Mouse (Mus musculus) embryonic facial prominence, embryonic 15.5 days (tissue): ENCODE measurements at regions not wholly inside any gene's neighbourhood (a gene's known extent, or its start where the extent isn't known, plus 50 kb on each side); places are given as distances from the start of the nearest gene placed in this dataset.

Experiments
- ATAC-seq: fragments of 200-750 bp; cut with Nextera tagmentation; 2 replicates; pipeline ENCODE4 v1.8.0; 2017; ENCODE audit warnings: low read depth, moderate TSS enrichment; ENCODE audit not compliant: insufficient number of reproducible peaks, low FRiP score, low TSS enrichment
- H3K27ac ChIP-seq: fragments of 300-500 bp; sonication (generic); replicated peaks from 2 replicates; pipeline ENCODE4 v1.5.1; 2015; ENCODE audit warnings: mild to moderate bottlenecking, inconsistent platforms
- H3K27me3 ChIP-seq: fragments of 300-500 bp; sonication (generic); 2 replicates; pipeline ENCODE4 v1.6.1; 2015; ENCODE audit warnings: inconsistent platforms
- H3K36me3 ChIP-seq: fragments of 300-500 bp; sonication (generic); 2 replicates; pipeline ENCODE4 v1.6.1; 2015; ENCODE audit warnings: mild to moderate bottlenecking, inconsistent platforms
- H3K4me1 ChIP-seq: fragments of 300-500 bp; sonication (generic); 2 replicates; pipeline ENCODE4 v1.6.1; 2015; ENCODE audit warnings: inconsistent platforms
- H3K4me2 ChIP-seq: fragments of 300-500 bp; sonication (generic); replicated peaks from 2 replicates; pipeline ENCODE4 v1.6.1; 2015; ENCODE audit warnings: mild to moderate bottlenecking, inconsistent platforms
- H3K4me3 ChIP-seq: fragments of 300-500 bp; sonication (generic); replicated peaks from 2 replicates; pipeline ENCODE4 v1.5.1; 2015; ENCODE audit warnings: mild to moderate bottlenecking, inconsistent platforms
- H3K9ac ChIP-seq: fragments of 300-500 bp; sonication (generic); 2 replicates; pipeline ENCODE4 v1.6.1; 2015; ENCODE audit warnings: inconsistent platforms
- H3K9me3 ChIP-seq: fragments of 300-500 bp; sonication (generic); replicated peaks from 2 replicates; pipeline ENCODE4 v1.6.1; 2016; ENCODE audit warnings: inconsistent platforms
- WGBS: fragments of 180-500 bp; shearing (Covaris S2); methylation state at CpG from one replicate; pipeline ENCODE4 v1.1.7; 2015; 5-methylcytosine and 5-hydroxymethylcytosine counted together

GRCm38 (mm10) chr6:81586441-81587117 lies 336.9 kb upstream of the Gcfc2 start:
- no peak overlapping the region for H3K4me2 ChIP-seq
- no peaks in the 10 kb centered on the region for H3K36me3 ChIP-seq
- no peak overlapping the region for H3K27ac ChIP-seq
- 82% methylated on average over 1 of the region's 1 CpGs for WGBS
- no peaks in the 10 kb centered on the region for H3K4me1 ChIP-seq
- H3K4me3 ChIP-seq = no peak overlapping the region
- H3K9ac ChIP-seq = no peak overlapping the region
- no peaks in the 10 kb centered on the region for H3K27me3 ChIP-seq
- H3K9me3 ChIP-seq = no peaks in the 10 kb centered on the region
- ATAC-seq = no peak

DNA sequence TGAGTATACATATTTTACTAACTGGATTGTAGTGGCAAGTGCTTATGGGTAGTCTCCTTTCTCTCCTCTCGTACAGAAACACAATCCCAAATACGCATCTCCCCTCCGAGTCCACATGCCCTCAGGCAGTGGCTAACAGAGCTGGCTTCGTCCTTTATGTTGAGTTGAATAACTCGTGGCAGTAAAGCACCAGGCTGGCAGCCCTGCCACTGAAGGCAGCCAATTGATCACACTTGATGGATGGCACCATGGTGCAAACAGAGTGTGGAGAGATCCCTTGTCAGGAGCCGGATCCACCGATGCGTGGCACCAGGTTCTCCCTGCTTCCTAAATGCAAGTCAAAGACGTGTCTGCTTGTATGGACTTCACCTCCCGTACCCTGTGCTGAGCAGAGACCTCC lies 333.7 kb upstream of the Gcfc2 start:
- WGBS = 59% methylated on average over 10 of the region's 10 CpGs

DNA sequence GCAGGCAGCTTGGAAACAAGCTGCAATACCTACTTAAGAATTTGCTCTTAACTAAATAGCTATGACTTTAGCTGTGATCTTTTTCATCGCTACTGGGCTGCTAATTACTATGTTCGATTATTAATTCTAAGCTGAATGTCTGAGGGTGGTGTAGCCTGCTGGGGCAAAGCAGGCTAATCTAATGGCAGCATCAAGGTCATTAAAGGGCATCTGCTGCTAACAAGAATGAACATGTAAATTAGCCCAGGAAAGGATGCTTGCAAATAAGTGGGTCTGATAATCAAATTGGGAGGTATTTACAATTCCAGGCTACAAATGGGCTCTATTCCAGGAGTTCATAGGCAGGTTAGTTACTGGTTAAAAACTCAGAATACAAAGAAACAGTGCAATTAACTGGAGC lies 327.5 kb upstream of the Gcfc2 start:
- Histone ChIP-seq H3K9ac (no peak overlapping the region), H3K4me3 (no peak overlapping the region), H3K36me3 (no peaks in the 10 kb centered on the region), H3K9me3 (no peaks in the 10 kb centered on the region), H3K27ac (no peak overlapping the region), H3K27me3 (no peaks in the 10 kb centered on the region), H3K4me1 (no peaks in the 10 kb centered on the region), H3K4me2 (no peak overlapping the region)
- no peak for ATAC-seq
- 73% methylated on average over 2 of the region's 2 CpGs for WGBS

More for the DNA sequence above, 333.7 kb upstream of the Gcfc2 start:
- Histone ChIP-seq H3K4me3 (no peak overlapping the region), H3K27me3 (no peaks in the 10 kb centered on the region), H3K4me1 (no peaks in the 10 kb centered on the region), H3K9ac (no peak overlapping the region), H3K4me2 (no peak overlapping the region), H3K36me3 (no peaks in the 10 kb centered on the region), H3K27ac (no peak overlapping the region), H3K9me3 (no peaks in the 10 kb centered on the region)
- ATAC-seq = no peak

GRCm38 (mm10) chr6:81608637-81609036 lies 314.8 kb upstream of the Gcfc2 start:
- H3K4me2 ChIP-seq = no peak overlapping the region
- H3K9ac ChIP-seq = no peak overlapping the region
- no peak overlapping the region for H3K4me3 ChIP-seq
- no peak overlapping the region for H3K27ac ChIP-seq
- H3K4me1 ChIP-seq = no peaks in the 10 kb centered on the region
- no peaks in the 10 kb centered on the region for H3K36me3 ChIP-seq
- H3K27me3 ChIP-seq = no peaks in the 10 kb centered on the region
- ATAC-seq = no peak
- 58% methylated on average over 1 of the region's 1 CpGs for WGBS
- no peaks in the 10 kb centered on the region for H3K9me3 ChIP-seq

DNA sequence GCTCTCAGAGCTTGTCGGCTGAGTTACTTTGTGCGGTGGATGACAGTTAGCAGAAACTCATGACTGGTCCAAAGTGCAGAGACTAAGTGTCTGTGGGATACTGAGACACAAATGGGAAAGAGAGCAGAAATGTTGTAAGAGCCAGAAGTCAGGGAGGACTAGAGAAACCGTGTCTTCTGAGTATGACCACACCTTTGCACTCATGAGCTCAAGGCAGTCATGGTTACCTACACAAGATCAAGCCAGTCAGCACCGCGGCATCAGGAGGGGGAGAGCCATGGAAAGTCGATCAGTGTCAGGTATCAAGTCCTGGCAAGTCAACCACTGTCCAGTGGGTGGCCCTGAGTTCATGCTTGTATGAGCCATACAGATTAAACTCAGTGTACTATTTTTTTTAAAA lies 311.5 kb upstream of the Gcfc2 start:
- Histone ChIP-seq H3K4me1 (no peaks in the 10 kb centered on the region), H3K27me3 (no peaks in the 10 kb centered on the region), H3K4me2 (no peak overlapping the region), H3K9ac (no peak overlapping the region), H3K36me3 (no peaks in the 10 kb centered on the region), H3K9me3 (no peaks in the 10 kb centered on the region), H3K27ac (no peak overlapping the region), H3K4me3 (no peak overlapping the region)
- WGBS = 82% methylated on average over 6 of the region's 6 CpGs
- no peak for ATAC-seq

DNA sequence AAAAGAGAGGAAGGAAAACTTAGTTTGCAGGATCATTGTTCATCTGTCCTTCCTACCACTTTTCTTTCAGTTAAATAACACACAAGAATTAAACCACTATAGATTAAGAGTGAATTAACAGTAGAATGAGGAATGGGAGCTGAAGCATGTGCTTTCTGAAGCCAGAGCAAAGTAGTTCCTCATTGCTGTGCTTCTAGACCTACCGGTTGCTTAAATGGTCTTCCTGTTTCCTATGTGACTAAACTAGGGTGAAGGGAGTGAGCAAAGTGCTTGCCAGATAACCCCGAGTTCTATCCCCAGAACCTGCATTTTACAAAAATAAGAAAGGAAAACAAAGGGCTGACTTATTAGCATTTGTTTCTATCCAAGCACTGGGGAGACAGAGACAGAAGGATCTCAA lies 305.5 kb upstream of the Gcfc2 start:
- H3K9me3 ChIP-seq = no peaks in the 10 kb centered on the region
- ATAC-seq = no peak
- 66% methylated on average over 2 of the region's 2 CpGs for WGBS
- H3K27ac ChIP-seq = no peak overlapping the region
- H3K4me2 ChIP-seq = no peak overlapping the region
- H3K4me3 ChIP-seq = no peak overlapping the region
- H3K27me3 ChIP-seq = no peaks in the 10 kb centered on the region
- H3K9ac ChIP-seq = no peak overlapping the region
- H3K4me1 ChIP-seq = no peaks in the 10 kb centered on the region
- no peaks in the 10 kb centered on the region for H3K36me3 ChIP-seq

DNA sequence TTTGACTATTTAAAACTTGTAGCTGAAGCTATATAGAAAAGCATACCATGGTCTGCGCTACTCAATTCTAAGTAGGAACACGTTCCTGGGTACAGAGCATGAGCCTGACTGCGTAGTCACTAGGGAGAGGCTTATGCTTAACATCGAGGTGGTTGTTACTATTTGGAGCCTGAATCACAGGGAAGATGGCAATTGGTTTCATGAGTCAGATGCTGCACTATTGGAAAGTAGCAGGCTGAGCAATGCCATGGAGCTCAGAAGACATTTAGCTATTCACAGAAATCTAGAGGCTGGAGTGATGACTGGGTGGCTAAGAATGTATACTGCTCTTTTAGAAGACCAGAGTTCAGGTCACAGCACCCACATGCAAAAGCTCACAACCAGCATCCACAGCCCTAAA lies 302.4 kb upstream of the Gcfc2 start:
- H3K36me3 ChIP-seq = no peaks in the 10 kb centered on the region
- no peak overlapping the region for H3K9ac ChIP-seq
- 91% methylated on average over 4 of the region's 4 CpGs for WGBS
- H3K9me3 ChIP-seq = no peaks in the 10 kb centered on the region
- no peak for ATAC-seq
- no peak overlapping the region for H3K4me2 ChIP-seq
- H3K27ac ChIP-seq = no peak overlapping the region
- no peaks in the 10 kb centered on the region for H3K27me3 ChIP-seq
- H3K4me1 ChIP-seq = no peaks in the 10 kb centered on the region
- no peak overlapping the region for H3K4me3 ChIP-seq

- Histone ChIP-seq H3K36me3 (no peaks in the 10 kb centered on the region), H3K27me3 (no peaks in the 10 kb centered on the region), H3K4me3 (no peak overlapping the region), H3K4me2 (no peak overlapping the region), H3K9me3 (no peaks in the 10 kb centered on the region), H3K27ac (no peak overlapping the region), H3K4me1 (no peaks in the 10 kb centered on the region), H3K9ac (no peak overlapping the region)
- no peak for ATAC-seq
- 71% methylated on average over 5 of the region's 5 CpGs for WGBS
These were observed 300.8 kb upstream of the Gcfc2 start for GRCm38 (mm10) chr6:81622714-81623113.

DNA sequence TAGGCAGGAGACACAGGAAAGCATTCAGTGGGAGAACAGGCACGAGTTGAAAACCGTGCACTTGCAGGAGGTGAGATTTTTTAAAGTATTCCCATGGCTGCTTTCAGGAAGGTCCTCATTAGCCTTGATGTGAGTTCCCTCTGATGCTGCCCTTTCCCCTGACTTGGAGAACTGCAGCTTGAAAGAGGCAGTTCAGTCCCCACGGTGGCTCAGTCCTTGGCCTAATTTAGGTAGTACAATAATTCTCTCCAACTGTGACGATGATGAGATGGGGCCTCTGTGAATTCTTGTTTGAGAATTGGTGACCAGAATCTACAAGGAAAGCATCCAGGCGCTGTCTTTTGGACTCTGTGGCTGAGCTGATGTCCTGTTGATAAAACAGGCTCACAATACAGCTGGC lies 298.5 kb upstream of the Gcfc2 start:
- Histone ChIP-seq H3K4me1 (no peaks in the 10 kb centered on the region), H3K27me3 (no peaks in the 10 kb centered on the region), H3K9ac (no peak overlapping the region), H3K4me3 (no peak overlapping the region), H3K9me3 (no peaks in the 10 kb centered on the region), H3K36me3 (no peaks in the 10 kb centered on the region), H3K4me2 (no peak overlapping the region), H3K27ac (no peak overlapping the region)
- WGBS = 54% methylated on average over 5 of the region's 5 CpGs
- no peak for ATAC-seq

DNA sequence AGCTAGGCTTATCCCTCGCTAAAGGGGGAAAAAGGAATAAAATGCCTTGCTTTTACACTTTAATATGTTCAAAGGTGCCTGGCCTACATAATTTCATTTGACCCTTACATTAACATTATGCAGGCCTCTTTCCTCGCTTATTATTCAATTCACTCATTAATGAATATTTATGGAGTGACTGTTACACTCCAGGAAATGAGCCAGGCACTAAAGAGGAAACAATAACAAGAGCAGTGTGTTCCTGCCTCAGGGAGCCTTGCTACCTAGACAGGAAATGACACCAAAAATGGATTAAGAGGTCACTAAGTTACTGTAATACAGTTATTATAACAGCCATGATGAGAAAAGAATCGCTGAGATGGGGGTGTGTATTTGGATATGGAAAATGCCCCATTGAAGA lies 289.9 kb upstream of the Gcfc2 start:
- H3K9me3 ChIP-seq = no peaks in the 10 kb centered on the region
- no peaks in the 10 kb centered on the region for H3K4me1 ChIP-seq
- no peak overlapping the region for H3K4me3 ChIP-seq
- no peak overlapping the region for H3K27ac ChIP-seq
- no peak overlapping the region for H3K4me2 ChIP-seq
- H3K9ac ChIP-seq = no peak overlapping the region
- 53% methylated on average over 3 of the region's 3 CpGs for WGBS
- H3K36me3 ChIP-seq = no peaks in the 10 kb centered on the region
- ATAC-seq = no peak
- H3K27me3 ChIP-seq = no peaks in the 10 kb centered on the region

DNA sequence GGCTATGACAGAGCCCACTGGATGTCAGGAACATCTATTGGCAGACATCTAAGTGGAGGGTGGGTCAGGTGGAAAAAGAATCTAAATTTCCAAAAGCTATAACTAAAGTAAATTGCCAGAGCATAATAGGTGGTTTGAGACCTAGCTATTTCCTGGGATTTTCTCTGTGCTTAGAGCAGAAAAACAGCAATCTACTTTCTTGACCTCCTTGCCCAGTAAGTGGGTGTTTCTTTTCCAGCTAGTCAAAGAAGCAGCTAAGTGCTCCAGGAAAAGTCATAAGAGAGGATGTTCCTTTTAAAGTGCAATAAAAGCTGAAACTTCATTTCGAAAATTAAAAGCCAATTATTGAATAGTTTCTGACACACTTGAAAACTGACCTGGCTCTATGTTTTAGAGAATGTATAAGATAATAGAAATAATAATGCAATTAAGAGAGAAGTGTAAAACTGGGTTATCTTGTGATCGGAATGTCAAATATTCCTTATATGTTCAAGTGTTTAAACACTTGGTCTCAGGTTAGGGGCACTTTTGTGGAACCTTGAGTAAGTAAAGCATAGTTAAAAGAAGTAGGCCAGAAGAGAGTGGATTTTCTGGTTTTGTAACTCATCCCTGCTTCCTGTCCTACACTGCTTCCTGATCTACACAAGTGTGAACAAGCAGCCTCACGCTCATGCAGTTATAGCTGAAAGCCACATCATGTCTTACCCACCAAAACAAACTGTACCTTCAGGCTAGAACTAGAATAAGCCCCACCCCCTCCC lies 275.7 kb upstream of the Gcfc2 start:
- 67% methylated on average over 3 of the region's 3 CpGs for WGBS
- no peak overlapping the region for H3K27ac ChIP-seq
- H3K27me3 ChIP-seq = no peaks in the 10 kb centered on the region
- no peak overlapping the region for H3K4me3 ChIP-seq
- ATAC-seq = no peak
- no peak overlapping the region for H3K9ac ChIP-seq
- no peaks in the 10 kb centered on the region for H3K4me1 ChIP-seq
- H3K9me3 ChIP-seq = no peaks in the 10 kb centered on the region
- H3K36me3 ChIP-seq = no peaks in the 10 kb centered on the region
- no peak overlapping the region for H3K4me2 ChIP-seq

DNA sequence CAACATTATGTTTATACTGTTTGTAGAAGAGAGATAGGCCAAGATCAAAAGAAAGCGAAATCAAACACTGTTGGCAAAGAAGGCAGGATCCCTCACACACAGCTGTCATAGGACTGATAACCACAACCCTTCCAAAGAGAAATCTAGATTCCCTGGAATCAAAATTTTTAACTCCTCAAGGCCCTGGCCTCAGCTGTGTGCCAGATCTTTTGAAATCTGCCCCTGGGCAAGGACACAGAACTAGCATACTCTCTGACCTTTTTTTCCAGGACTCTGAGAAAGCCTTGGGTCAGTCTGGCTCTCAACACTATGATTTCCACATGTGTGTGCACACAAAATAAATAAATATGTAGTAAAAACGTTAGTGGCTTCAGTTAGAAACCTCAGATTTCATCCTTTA lies 271.6 kb upstream of the Gcfc2 start:
- Histone ChIP-seq H3K4me2 (no peak overlapping the region), H3K36me3 (no peaks in the 10 kb centered on the region), H3K27ac (no peak overlapping the region), H3K9me3 (no peaks in the 10 kb centered on the region), H3K4me1 (no peaks in the 10 kb centered on the region), H3K27me3 (no peaks in the 10 kb centered on the region), H3K9ac (no peak overlapping the region), H3K4me3 (no peak overlapping the region)
- WGBS = 62% methylated on average over 2 of the region's 2 CpGs
- ATAC-seq = no peak
